Mouse (Mus musculus): ENCODE data around the gene Cxcr5. TPM values are rescaled to one million over a fixed set of nuclear protein-coding genes. Genes with fewer than 3 reads are reported as not detected.

Gene Cxcr5
- polyA plus RNA-seq, 1 experiment = not detected

DNA sequence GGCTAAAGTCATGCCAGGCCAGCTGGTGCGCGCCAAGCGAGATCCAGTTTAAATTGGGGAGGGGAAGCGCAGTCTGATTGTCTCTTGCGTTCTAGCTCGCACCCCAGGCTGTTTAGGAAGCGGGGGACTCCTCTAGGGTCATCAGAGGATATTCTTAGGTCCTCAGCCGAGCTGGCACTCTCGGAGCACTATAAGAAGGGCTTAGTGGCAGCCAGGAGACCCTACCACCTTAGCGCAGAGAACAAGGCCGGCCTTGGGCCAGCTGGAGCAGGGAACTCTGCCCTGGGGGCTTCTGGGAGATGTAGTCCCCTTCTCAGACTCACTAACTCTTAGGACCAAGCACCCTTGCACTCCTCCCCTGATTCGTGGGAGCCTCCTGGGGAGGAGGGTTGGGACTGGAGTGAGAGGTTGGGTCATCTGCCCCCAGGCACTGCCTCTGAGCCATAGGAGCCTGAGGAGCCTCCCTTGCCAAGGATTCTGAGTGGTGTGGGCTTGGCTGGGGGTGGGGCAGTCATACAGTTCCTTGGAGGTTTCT is 78.1 kb downstream of the Cxcr5 start:
- H3K4me3 ChIP-seq (replicated peaks) = peak overlapping the region; percentile 62
- H3K27me3 ChIP-seq (ENCODE audit: control insufficient read depth) = peaks cover 66% of the 10 kb centered on the region
- peaks cover 19% of the 10 kb centered on the region for H3K4me1 ChIP-seq (ENCODE audit: control insufficient read depth)
- TF ChIP-seq GATA1 (IDR thresholded peaks at IDR 0.05; ENCODE audit: low read length) (no peak), TAL1 (IDR thresholded peaks at IDR 0.05; ENCODE audit: low read length) (no peak)
- no peaks in the 10 kb centered on the region for H3K36me3 ChIP-seq (ENCODE audit: control insufficient read depth)
- no peaks in the 10 kb centered on the region for H3K9me3 ChIP-seq (ENCODE audit: control insufficient read depth, low read length)

DNA sequence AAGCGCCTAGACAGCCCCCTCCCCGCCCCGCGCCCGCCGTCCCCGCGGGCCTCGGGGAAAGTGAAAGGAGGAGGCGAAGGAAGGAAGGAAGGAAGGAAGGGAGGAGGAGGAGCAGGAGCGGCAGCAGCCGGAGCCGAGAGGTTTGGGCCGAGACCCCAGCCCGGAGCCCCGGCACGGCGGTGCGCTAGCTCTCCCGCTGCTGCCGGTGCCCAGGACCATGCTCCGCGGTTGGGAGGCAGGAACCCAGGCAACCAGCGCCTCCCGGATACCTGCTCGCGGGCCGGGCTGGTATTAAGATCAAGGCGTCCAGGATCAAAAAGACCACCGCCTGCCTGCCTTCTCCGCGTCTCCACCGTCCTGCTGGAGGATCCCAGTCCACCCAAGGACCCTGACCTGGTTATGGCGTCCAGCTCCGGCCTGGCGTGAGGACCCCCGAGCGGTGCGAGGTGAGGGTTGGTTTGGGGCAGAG is 78.6 kb downstream of the Cxcr5 start:
- H3K9me3 ChIP-seq (ENCODE audit: control insufficient read depth, low read length) = no peaks in the 10 kb centered on the region
- H3K27me3 ChIP-seq (ENCODE audit: control insufficient read depth) = peaks cover 71% of the 10 kb centered on the region
- H3K4me1 ChIP-seq (ENCODE audit: control insufficient read depth) = peaks cover 24% of the 10 kb centered on the region
- H3K4me3 ChIP-seq (replicated peaks) = peak overlapping the region; percentile 62
- TF ChIP-seq TAL1 (IDR thresholded peaks at IDR 0.05; ENCODE audit: low read length) = no peak
- no peak for TF ChIP-seq GATA1 (IDR thresholded peaks at IDR 0.05; ENCODE audit: low read length)
- no peaks in the 10 kb centered on the region for H3K36me3 ChIP-seq (ENCODE audit: control insufficient read depth)

DNA sequence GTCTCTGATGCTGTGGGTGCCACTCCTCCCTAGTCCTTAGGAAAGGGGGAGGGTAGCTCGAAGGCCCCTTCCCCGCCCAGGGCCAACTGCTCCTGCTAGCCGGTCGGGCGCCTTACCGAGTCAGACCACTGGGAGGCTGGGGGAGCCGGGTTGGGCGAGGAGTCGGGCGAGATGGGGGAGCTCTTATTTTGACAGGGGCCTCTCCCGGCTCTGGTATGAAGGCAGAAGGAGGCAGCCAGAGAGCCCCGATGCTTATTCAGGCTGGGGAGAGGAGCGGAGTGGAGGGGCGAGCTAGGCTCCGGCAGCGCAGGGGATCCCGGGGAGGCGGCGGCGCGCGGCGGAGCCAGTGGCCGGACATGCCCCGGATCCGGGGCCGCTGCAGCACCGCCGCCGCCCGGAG is 79.1 kb downstream of the Cxcr5 start, which contains the start of gene Bcl9l:
Bcl9l (plus strand) TSS at position 274 of the 400 bp plus-strand sequence.
- TF ChIP-seq TAL1 (IDR thresholded peaks at IDR 0.05; ENCODE audit: low read length) = no peak
- no peak for TF ChIP-seq GATA1 (IDR thresholded peaks at IDR 0.05; ENCODE audit: low read length)
- Histone ChIP-seq H3K4me3 (replicated peaks) (peak within 1 kb of the TSS; percentile 62), H3K27me3 (ENCODE audit: control insufficient read depth) (peaks cover 76% of the 10 kb centered on the region), H3K4me1 (ENCODE audit: control insufficient read depth) (peaks cover 28% of the 10 kb centered on the region), H3K36me3 (ENCODE audit: control insufficient read depth) (no peaks in the 10 kb centered on the region), H3K9me3 (ENCODE audit: control insufficient read depth, low read length) (no peaks in the 10 kb centered on the region)

DNA sequence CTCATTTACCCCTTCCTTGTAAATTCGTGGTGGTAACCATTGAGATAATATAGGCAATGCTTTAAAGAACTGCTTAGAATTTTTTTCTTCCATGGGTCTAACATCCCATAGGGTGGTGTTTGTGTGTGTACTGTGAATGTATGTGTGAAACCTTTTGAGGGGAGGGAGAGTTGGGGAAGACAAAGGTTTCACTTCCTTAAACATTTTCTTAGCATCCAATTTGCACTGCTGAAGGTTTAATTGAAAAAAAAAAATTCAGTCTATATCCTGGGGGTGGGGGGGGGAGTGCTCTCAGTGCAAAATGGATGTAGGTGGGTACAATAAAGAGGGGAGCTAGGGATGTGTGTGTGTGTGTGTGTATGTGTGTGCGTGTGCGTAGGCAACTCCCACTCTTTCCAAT is 79.6 kb downstream of the Cxcr5 start:
- H3K4me3 ChIP-seq (replicated peaks) = peak overlapping the region; percentile 62
- TF ChIP-seq GATA1 (IDR thresholded peaks at IDR 0.05; ENCODE audit: low read length) = no peak
- peaks cover 28% of the 10 kb centered on the region for H3K4me1 ChIP-seq (ENCODE audit: control insufficient read depth)
- no peaks in the 10 kb centered on the region for H3K36me3 ChIP-seq (ENCODE audit: control insufficient read depth)
- H3K27me3 ChIP-seq (ENCODE audit: control insufficient read depth) = peaks cover 81% of the 10 kb centered on the region
- H3K9me3 ChIP-seq (ENCODE audit: control insufficient read depth, low read length) = no peaks in the 10 kb centered on the region

DNA sequence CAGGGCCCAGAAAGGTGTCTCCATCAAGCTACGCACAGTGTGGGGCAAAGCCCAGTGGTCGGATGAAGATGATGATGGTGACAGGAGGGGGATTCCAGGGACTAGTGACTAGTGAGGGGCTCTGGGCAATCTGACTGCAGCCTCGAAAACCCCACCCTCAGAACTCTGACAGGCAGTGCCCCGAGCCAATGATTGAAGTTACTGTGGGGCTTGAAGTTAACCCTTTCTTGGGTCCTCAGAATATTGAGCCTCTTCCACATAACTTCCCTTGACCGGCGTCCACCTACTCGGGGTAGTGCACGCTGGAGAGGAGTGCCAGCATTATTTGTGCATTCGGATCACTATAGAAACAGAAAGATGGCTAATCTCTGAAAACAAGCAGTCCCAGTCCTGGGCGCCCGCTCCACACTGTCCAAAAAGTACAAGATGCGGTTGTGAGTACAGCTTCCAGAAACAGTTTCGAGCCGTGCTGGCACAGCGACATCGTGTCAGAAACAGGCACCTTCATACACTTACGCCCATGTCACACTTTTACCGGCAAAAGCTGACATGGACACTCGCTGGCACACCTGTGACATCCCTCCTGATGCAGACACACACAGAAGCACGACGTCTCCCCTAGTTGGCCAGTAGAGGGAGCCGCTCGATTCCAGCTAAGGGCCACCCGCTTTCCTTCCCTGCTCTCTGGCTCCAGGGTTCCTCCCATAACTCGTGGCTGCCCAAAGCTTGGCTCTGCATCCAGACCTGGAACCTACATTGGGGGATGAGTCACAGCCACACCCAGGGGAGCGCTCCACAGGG is 81.8 kb downstream of the Cxcr5 start:
- Histone ChIP-seq H3K4me3 (replicated peaks) (peak overlapping the region; percentile 48), H3K27me3 (ENCODE audit: control insufficient read depth) (peaks cover 77% of the 10 kb centered on the region), H3K9me3 (ENCODE audit: control insufficient read depth, low read length) (no peaks in the 10 kb centered on the region), H3K36me3 (ENCODE audit: control insufficient read depth) (no peaks in the 10 kb centered on the region), H3K4me1 (ENCODE audit: control insufficient read depth) (peaks cover 28% of the 10 kb centered on the region)
- TF ChIP-seq TAL1 (IDR thresholded peaks at IDR 0.05; ENCODE audit: low read length) (no peak), GATA1 (IDR thresholded peaks at IDR 0.05; ENCODE audit: low read length) (no peak)

DNA sequence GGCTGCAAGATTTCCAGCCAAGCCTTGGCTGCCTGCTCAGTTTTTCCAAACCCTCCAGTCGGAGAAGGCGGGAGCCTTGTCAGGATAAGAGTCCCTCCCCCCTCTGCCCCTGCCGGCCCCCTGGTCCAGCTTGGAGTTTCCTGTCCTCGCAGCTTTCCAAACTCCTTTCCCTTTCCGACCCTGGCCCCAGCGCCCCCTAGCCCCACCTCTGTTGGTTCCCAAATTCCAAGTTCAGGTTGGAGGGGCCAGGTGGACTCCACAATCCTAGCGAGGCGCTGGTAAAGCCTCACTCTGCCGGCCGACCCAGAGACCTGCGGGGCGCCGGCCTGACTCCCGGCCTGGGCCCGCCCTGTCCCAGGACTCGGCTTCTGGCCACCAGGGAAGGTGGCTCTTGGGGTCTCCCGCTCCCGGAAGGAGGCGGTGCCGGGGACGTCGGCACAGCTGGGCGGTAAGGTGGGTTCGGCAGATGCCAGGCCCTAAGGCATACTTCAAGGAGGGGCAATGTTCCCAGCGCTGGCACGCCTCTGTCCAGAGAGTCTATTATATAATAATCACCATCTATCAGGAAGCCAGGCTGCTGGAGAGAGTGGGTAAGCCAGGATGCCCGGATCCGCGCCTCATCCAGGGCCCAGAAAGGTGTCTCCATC is 82.6 kb downstream of the Cxcr5 start:
- TF ChIP-seq TAL1 (IDR thresholded peaks at IDR 0.05; ENCODE audit: low read length) (no peak), GATA1 (IDR thresholded peaks at IDR 0.05; ENCODE audit: low read length) (no peak)
- Histone ChIP-seq H3K27me3 (ENCODE audit: control insufficient read depth) (peaks cover 70% of the 10 kb centered on the region), H3K36me3 (ENCODE audit: control insufficient read depth) (no peaks in the 10 kb centered on the region), H3K9me3 (ENCODE audit: control insufficient read depth, low read length) (no peaks in the 10 kb centered on the region), H3K4me1 (ENCODE audit: control insufficient read depth) (peaks cover 28% of the 10 kb centered on the region), H3K4me3 (replicated peaks) (peak overlapping the region; percentile 48)

DNA sequence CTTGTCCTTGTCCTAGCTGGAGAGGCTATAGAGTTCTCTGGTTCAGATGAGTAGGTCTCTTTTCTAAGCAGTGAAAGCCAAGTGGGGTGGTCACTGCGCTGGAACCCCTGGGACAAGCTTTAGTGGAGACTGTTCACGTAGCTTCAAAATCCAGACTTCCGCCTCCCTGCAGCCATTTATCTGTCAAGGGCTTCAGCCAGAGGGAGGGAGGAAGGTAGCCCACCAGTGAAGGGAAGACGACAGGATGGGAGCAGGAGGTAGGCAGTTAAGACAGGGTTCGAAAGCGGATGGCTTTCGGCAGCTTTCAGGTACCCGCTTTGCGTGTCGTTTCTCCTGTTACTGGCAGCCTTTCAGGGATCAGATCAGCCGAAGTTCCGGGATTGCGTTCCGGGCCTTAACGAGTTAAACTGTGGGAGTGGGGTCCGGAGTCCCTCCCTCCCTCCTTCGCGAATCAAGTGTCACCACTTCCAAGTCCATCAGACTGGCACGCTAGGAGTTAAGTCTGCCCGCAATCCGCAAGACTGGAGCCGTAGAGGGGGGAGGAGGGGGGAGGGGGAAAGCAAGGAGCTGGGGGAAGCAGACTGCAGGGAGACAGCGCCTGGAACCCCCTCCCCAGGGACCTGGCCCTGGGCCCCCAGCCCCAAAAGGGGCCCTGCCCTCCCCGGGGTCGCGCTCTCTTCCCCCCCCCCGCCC is 83.3 kb downstream of the Cxcr5 start:
- Histone ChIP-seq H3K4me3 (replicated peaks) (peak overlapping the region; percentile 40), H3K9me3 (ENCODE audit: control insufficient read depth, low read length) (no peaks in the 10 kb centered on the region), H3K36me3 (ENCODE audit: control insufficient read depth) (no peaks in the 10 kb centered on the region), H3K27me3 (ENCODE audit: control insufficient read depth) (peaks cover 63% of the 10 kb centered on the region), H3K4me1 (ENCODE audit: control insufficient read depth) (peaks cover 27% of the 10 kb centered on the region)
- TF ChIP-seq GATA1 (IDR thresholded peaks at IDR 0.05; ENCODE audit: low read length) (no peak), TAL1 (IDR thresholded peaks at IDR 0.05; ENCODE audit: low read length) (no peak)

DNA sequence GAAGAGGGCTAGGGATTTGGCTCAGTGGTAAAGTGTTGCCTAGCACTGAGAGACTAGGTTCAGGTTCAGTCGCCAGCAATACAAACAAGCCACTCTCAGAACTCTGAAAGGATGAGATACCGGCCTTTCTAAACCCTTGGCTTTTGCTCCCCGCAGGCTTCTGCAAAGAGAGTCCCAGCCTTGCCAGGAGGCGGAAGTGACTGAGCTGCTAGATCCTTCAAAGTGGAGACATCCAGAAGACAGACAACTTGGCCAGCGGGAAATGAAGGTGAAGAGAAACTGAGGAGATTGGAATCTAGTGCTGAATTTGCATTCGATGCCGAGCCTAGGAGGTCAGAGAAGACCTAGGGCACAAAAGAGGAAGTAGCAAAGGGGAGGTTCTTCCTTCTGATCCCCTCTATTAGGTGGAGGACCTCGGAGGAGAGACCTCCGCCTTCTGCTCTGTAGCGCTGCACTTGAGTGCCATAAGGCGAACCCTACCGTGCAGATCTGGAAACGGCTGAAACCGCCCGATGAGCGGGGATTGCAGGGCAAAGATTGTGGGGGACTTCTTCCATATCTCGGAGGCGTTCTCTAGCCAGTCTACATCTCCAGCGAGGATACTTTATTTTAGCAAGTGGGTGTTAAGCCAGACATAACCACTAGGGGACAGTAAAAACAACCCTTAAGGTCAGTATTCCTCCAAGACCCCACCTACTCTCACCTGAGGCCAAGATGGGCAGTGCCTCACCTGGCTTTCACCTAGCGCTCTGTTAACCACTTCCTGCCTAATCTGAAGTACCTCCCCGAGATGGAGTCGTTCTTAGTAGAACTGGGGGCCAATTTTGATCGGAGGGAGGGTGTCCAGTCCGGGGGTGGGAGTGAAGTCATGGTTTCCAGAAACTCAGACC is 84.1 kb downstream of the Cxcr5 start:
- Histone ChIP-seq H3K9me3 (ENCODE audit: control insufficient read depth, low read length) (no peaks in the 10 kb centered on the region), H3K4me3 (replicated peaks) (peak overlapping the region; percentile 40), H3K4me1 (ENCODE audit: control insufficient read depth) (peaks cover 23% of the 10 kb centered on the region), H3K36me3 (ENCODE audit: control insufficient read depth) (no peaks in the 10 kb centered on the region), H3K27me3 (ENCODE audit: control insufficient read depth) (peaks cover 55% of the 10 kb centered on the region)
- TF ChIP-seq TAL1 (IDR thresholded peaks at IDR 0.05; ENCODE audit: low read length) (no peak), GATA1 (IDR thresholded peaks at IDR 0.05; ENCODE audit: low read length) (no peak)
